Mouse (Mus musculus): ENCODE data around the gene Xylt2. TPM values are rescaled to one million over a fixed set of nuclear protein-coding genes. Genes with fewer than 3 reads are reported as not detected.
"Not testable (repeated sequence)": the region's sequence is repeated elsewhere in the genome, so short reads cannot be mapped to it uniquely, and the experiment has no call there.

Gene Xylt2
- total RNA-seq, 2 experiments from 2014 or later = 3.6 to 3.9 TPM

DNA sequence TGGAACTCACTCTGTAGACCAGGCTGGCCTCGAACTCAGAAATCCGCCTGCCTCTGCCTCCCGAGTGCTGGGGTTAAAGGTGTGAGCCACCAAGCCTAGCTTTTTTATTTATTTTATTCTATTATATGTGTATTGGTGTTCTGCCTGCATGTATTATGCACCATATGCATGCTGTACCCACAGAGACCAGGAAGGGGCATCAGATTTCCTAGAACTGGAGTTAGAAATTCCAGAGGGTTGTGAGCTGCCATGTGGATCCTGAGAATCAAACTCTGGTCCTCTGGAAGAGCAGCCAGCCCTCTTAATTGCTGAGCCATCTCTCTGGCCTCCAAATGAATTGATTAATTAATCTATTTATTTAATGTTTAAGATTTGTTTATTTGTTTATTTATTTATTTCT lies 22.1 kb upstream of the Xylt2 start:
- Histone ChIP-seq H3K4me3 (no peak overlapping the region), H3K27ac (no peak overlapping the region)
- DNase-seq = no peak
- intact Hi-C loops (cut with DNase I) = no loop called here
- no peak for TF ChIP-seq CTCF (IDR thresholded peaks at IDR 0.05)

- H3K4me3 ChIP-seq = no peak overlapping the region
- no peak for DNase-seq
- H3K27ac ChIP-seq = no peak overlapping the region
- TF ChIP-seq CTCF (IDR thresholded peaks at IDR 0.05) = no peak
- intact Hi-C loops (cut with DNase I) = no loop called here
Measured at GRCm38 (mm10) chr11:94697703-94698464, 20.6 kb upstream of the Xylt2 start.

DNA sequence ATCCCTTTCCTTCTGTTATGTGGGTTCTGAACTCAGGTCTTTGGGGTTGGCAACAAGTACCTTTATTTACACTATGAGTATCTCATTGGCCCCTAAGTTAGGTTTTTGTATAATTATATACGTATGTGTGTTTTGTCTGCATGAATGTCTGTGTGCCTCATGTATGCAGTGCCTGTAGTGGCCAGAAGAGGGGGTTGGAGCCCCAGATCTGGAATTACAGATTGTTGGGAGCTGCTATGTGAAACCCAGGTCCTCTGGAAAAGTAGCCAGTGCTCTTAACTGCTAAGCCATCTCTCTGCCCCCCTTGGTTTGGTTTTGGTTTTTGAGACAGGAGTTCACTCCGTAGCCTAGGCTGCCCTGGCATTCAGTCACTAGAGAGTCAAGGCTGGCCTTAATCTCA lies 19.8 kb upstream of the Xylt2 start:
- DNase-seq = no peak
- Histone ChIP-seq H3K4me3 (no peak overlapping the region), H3K27ac (no peak overlapping the region)
- intact Hi-C loops (cut with DNase I) = no loop called here
- TF ChIP-seq CTCF (IDR thresholded peaks at IDR 0.05) = no peak

DNA sequence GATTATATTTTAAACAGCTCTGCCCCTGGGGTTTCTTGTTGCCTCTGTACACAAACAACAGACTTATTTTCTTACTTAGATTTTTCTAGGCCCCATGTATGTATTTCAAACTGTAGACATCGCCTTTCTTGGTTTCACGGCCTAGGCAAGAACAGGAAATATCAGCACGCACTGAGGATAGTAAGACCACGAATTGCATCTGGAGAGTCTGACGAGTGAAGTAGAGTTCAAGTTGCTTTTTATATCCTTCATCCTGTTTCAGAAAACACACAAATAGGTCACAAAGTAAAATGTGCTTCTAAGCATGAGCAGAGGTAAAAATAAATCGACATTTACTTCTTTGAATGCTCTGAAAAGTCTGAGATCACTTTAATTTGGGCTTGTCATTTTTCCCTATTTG lies 18.2 kb upstream of the Xylt2 start:
- TF ChIP-seq CTCF (IDR thresholded peaks at IDR 0.05) = no peak
- no peak overlapping the region for H3K4me3 ChIP-seq
- intact Hi-C loops (cut with DNase I) = no loop called here
- H3K27ac ChIP-seq = no peak overlapping the region
- no peak for DNase-seq

DNA sequence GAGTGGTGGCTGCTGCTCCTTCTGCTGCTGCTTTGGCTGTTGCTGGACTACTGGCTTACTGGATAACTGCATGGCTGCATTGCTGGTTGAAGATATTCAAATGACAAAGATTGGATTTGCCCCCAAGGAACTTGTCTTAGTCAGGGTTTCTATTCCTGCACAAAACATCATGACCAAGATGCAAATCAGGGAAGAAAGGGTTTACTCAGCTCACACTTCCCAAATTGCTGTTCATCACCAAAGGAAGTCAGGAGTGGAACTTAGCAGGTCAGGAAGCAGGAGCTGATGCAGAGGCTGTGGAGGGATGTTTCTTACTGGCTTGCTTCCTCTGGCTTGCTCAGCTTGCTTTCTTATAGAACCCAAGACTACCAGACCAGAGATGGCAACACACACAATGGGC lies 15.2 kb upstream of the Xylt2 start:
- H3K27ac ChIP-seq; DNase-seq; intact Hi-C loops (cut with DNase I); H3K4me3 ChIP-seq: not testable (repeated sequence)

DNA sequence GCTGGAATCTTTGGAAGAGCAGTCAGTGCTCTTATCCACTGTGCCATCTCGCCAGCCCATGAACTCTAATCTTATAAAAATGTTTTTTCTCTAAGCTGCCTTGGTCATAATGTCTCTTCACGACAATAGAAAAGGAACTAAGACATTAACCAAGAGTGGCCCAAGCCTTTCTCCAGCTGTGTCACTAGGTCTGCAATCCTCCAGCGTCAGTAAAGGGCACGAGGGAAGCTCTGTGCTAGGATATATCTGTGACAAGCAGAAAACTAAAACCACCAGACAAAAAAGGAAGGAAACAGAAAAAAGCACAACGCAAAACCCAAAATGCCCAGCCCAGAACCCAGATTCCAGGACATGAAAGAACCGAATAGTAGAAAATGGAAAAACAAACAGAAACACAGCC lies 9.9 kb upstream of the Xylt2 start:
- Histone ChIP-seq H3K27ac (no peak overlapping the region), H3K4me3 (no peak overlapping the region)
- intact Hi-C loops (cut with DNase I) = no loop called here
- DNase-seq = no peak
- no peak for TF ChIP-seq CTCF (IDR thresholded peaks at IDR 0.05)

- no peak for DNase-seq
- no peak for TF ChIP-seq CTCF (IDR thresholded peaks at IDR 0.05)
- H3K4me3 ChIP-seq = no peak overlapping the region
- no peak overlapping the region for H3K27ac ChIP-seq
- intact Hi-C loops (cut with DNase I) = no loop called here
Measured at GRCm38 (mm10) chr11:94682427-94682826, 5.1 kb upstream of the Xylt2 start.

- no peak for TF ChIP-seq CTCF (IDR thresholded peaks at IDR 0.05)
- H3K4me3 ChIP-seq = no peak overlapping the region
- no peak for DNase-seq
- no peak overlapping the region for H3K27ac ChIP-seq
- intact Hi-C loops (cut with DNase I) = no loop called here
Measured at GRCm38 (mm10) chr11:94681640-94682039, 4.3 kb upstream of the Xylt2 start.

GRCm38 (mm10) chr11:94680639-94681038 lies 3.3 kb upstream of the Xylt2 start:
- intact Hi-C loops (cut with DNase I) = no loop called here
- H3K27ac ChIP-seq = no peak overlapping the region
- H3K4me3 ChIP-seq = no peak overlapping the region
- TF ChIP-seq CTCF (IDR thresholded peaks at IDR 0.05) = peak; percentile 27; the same call in 1 of the 2 replicates
- DNase-seq = no peak

DNA sequence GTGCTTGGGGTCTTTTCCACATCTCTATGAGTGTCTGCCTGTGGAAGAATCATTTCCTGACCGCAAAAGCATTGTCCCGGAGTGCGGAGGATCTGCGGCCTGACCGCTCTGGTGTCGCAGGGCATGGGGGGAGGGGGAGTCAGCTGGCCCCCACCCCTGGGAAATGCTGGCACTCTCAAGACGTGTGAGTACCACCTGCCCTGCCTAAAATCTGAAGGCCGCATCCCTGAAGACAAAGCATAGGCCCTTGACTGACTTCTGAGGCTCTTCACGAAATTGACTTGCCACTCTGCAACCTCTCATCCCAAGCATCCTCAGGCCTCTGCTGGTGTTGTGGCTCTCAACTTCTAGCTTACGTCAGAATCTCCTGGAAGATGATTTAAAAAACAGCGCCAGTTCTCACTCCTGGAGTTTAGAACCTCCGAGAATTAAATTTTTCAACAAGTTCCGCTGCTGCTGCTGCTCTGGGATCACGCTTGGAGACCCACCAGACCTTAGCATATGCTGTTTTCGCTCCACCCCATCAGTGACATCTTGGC lies 361 bp upstream of the Xylt2 start:
- Histone ChIP-seq H3K4me3 (peak overlapping the region; percentile 96), H3K27ac (peak overlapping the region; percentile 91)
- DNase-seq = no peak
- no peak for TF ChIP-seq CTCF (IDR thresholded peaks at IDR 0.05)
- intact Hi-C loops (cut with DNase I) = no loop called here

DNA sequence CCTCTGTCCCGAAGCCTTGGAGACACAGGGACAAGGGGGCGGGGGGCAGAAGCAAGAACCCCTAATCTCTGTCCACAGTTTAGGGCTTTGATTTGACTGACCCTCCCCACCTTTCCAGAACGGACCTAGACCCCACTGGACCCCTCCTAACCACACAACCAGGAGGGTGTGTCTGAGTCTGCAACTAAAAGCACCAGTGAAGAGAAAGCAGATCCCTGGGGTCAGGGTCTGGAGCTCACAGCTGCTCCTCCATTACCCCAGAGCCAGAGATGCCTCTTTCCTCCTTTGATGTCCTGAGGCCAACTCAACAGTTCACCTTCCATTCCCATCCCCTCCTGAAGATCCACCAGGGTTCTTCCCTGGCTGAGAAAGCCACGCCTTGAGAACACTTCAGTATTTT lies 1.0 kb downstream of the Xylt2 start:
- peak overlapping the region; percentile 91 for H3K27ac ChIP-seq
- DNase-seq = no peak
- H3K4me3 ChIP-seq = peak overlapping the region; percentile 96
- no peak for TF ChIP-seq CTCF (IDR thresholded peaks at IDR 0.05)
- intact Hi-C loops (cut with DNase I) = no loop called here

DNA sequence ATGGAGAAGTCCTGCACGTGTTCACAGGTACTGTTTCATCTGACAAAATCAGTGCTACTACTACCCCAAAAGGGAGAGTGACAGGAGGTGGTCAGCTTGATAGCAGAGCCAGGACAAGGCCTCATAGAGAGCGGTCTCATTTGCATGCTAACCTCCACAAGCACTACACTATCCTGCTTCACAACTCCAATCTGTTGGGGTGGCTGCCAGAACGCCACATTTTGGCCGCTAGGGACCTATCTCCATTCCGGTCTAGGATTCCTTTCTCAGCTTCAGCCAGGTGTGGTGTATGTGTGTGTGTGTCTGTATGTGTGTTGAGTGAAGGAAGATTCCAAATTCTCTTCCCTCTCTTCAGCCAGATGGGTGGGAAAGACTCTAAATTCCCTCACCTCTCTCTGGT lies 1.9 kb downstream of the Xylt2 start:
- intact Hi-C loops (cut with DNase I) = no loop called here
- DNase-seq = no peak
- Histone ChIP-seq H3K27ac (no peak overlapping the region), H3K4me3 (no peak overlapping the region)
- TF ChIP-seq CTCF (IDR thresholded peaks at IDR 0.05) = no peak

DNA sequence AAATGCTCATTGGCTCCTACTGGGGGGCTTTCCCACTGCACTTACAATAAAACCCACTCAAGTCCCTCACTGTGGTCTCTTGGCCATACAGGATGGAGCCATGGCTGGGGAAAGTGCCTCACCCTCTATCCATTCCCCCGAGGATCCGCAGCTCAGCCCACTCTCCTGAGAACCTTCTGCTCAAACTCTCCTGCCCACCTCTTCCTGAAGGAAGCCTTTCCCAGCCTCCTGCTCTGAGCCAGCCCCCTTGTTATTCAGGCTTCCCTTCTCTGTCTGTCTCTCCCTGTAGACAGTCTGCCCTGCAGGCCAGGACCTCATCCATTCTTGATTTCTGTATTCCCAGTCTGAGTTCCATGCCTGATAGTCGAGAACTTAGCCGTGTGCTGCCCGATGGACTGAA lies 2.3 kb downstream of the Xylt2 start:
- DNase-seq = no peak
- no peak overlapping the region for H3K27ac ChIP-seq
- H3K4me3 ChIP-seq = no peak overlapping the region
- TF ChIP-seq CTCF (IDR thresholded peaks at IDR 0.05) = no peak
- intact Hi-C loops (cut with DNase I) = no loop called here

- Histone ChIP-seq H3K27ac (no peak overlapping the region), H3K4me3 (no peak overlapping the region)
- intact Hi-C loops (cut with DNase I) = no loop called here
Measured at GRCm38 (mm10) chr11:94665281-94665680, 12.0 kb downstream of the Xylt2 start.

More at GRCm38 (mm10) chr11:94665281-94665680, 12.0 kb downstream of the Xylt2 start:
- no peak for DNase-seq
- no peak for TF ChIP-seq CTCF (IDR thresholded peaks at IDR 0.05)

All from gastrocnemius, adult 2 months (tissue).